Comparison of ENCODE assay signal across 9 mouse cellular contexts in genomic region chr3:108203621-108204325, GRCm38 (mm10). TPM values are rescaled to one million over a fixed set of nuclear protein-coding genes. Genes with fewer than 3 reads are reported as not detected.
DNase-seq lines count a peak whose midpoint lies in the region; ATAC-seq and TF ChIP-seq lines count a peak whose summit lies in the region.
"Had no signal": no experiment of that assay in that cellular context is flagged by ENCODE, and none has a peak within 500 bp of the region (broad histone marks: within the 10 kb centered on the region; RNA-seq: fewer than 3 reads in every experiment).

No protein-coding gene starts in this region.

- no peaks in the 10 kb centered on the region for H3K36me3 ChIP-seq in heart, adult 2 months (ENCODE audit: control insufficient read depth, insufficient read depth, low read length)
- H3K36me3 ChIP-seq in heart, embryonic 11.5 days (ENCODE audit: control insufficient read depth, insufficient read depth, low read length), result peaks cover 21% of the 10 kb centered on the region

- peak; percentile 95; the same call in 1 of the 2 replicates for TF ChIP-seq CTCF in heart, adult 2 months (IDR thresholded peaks at IDR 0.05)

- ATAC-seq in heart, embryonic 11.5 days (replicated peaks; ENCODE audit: insufficient number of reproducible peaks, low FRiP score, low TSS enrichment), result no peak
- peak; percentile 38 for ATAC-seq in granulocyte monocyte progenitor cell, adult 5-6 weeks (replicated peaks; ENCODE audit: poor library complexity, severe bottlenecking)
- ATAC-seq in megakaryocyte progenitor cell, adult 5-6 weeks (replicated peaks; ENCODE audit: poor library complexity), result peak; percentile 45

- DNase-seq in heart, adult 2 months, result peak; percentile 76 to 88
- peak; percentile 62 for DNase-seq in Muller cell, postnatal 12 days (ENCODE audit: inconsistent ontology term)
- peak; percentile 92 for DNase-seq in cerebellum, adult 9-10 months
- peak; percentile 76 for DNase-seq in layer of hippocampus, adult 9-10 months (ENCODE audit: low spot score)
- DNase-seq in spleen, postnatal 14 days (ENCODE audit: low spot score in 2 of 2), result peak; percentile 61 to 81

- intact Hi-C loops in heart, adult 2 months (cut with DNase I), result loop anchor here (1.0 to 5.0 kb wide), 2 partner anchors 39 to 131 kb away; no protein-coding TSS in a partner anchor

- H3K4me2 ChIP-seq in heart, embryonic 11.5 days, result no peak overlapping the region
- H3K4me2 ChIP-seq: limb, embryonic 15.5 days had no signal

- H3K9ac ChIP-seq in heart, adult 2 months (ENCODE audit: low read depth, low read length), result no peak overlapping the region
- no peak overlapping the region for H3K9ac ChIP-seq in heart, embryonic 11.5 days (ENCODE audit: low read depth, low read length)
- H3K9ac ChIP-seq: limb, embryonic 15.5 days had no signal

- no peaks in the 10 kb centered on the region for H3K79me2 ChIP-seq in heart, adult 2 months (replicated peaks; ENCODE audit: control insufficient read depth, insufficient read depth, low read length)

- peaks cover 1% of the 10 kb centered on the region; the same call in 1 of the 2 replicates for H3K4me1 ChIP-seq in heart, adult 2 months (ENCODE audit: control insufficient read depth, insufficient read depth, low read length)
- H3K4me1 ChIP-seq in heart, embryonic 11.5 days (ENCODE audit: control insufficient read depth, insufficient read depth, low read length), result peaks cover 6% of the 10 kb centered on the region; the same call in 1 of the 2 replicates

- H3K27ac ChIP-seq in heart, adult 2 months, result no peak overlapping the region
- no peak overlapping the region for H3K27ac ChIP-seq in heart, embryonic 11.5 days (ENCODE audit: low read depth, low read length)
- H3K27ac ChIP-seq: limb, embryonic 15.5 days had no signal

- no peaks in the 10 kb centered on the region for H3K9me3 ChIP-seq in heart, embryonic 11.5 days (replicated peaks; ENCODE audit: control insufficient read depth, low read length)
- H3K9me3 ChIP-seq: limb, embryonic 15.5 days had no signal

- WGBS in heart, adult 2 months, result 80% methylated on average over 11 of the region's 11 CpGs
- 77% methylated on average over 11 of the region's 11 CpGs for WGBS in heart, embryonic 11.5 days (ENCODE audit: insufficient replicate concordance)

- H3K27me3 ChIP-seq in heart, adult 2 months (ENCODE audit: control insufficient read depth, insufficient read depth, low read length), result no peaks in the 10 kb centered on the region
- no peaks in the 10 kb centered on the region for H3K27me3 ChIP-seq in heart, embryonic 11.5 days (ENCODE audit: control insufficient read depth, insufficient read depth, low read length)
- H3K27me3 ChIP-seq: limb, embryonic 15.5 days had no signal

- no peak for TF ChIP-seq POLR2A in heart, adult 2 months (IDR thresholded peaks at IDR 0.05; ENCODE audit: insufficient read depth, low read depth, low read length)

- H3K4me3 ChIP-seq in heart, adult 2 months, result no peak overlapping the region
- H3K4me3 ChIP-seq in heart, embryonic 11.5 days (ENCODE audit: low read depth, low read length), result no peak overlapping the region
- H3K4me3 ChIP-seq: limb, embryonic 15.5 days had no signal

- TF ChIP-seq EP300 in heart, adult 2 months (IDR thresholded peaks at IDR 0.05; ENCODE audit: insufficient read depth, low read depth, low read length), result no peak

RNA-seq across cellular contexts. Expression of gene Cyb561d1, which starts 2.8 kb away (rescaled TPM):
- total RNA-seq in heart, adult 2 months (2021), result 1 to 10 TPM; 4.9 to 5.4 TPM
- 5.7 and 7.1 TPM in 2 replicates for polyA plus RNA-seq in heart, adult 2 months (2012; rRNA removed)
- 1.7 and 2.0 TPM in 2 replicates for polyA plus RNA-seq in heart, embryonic 11.5 days (2014; fragmentation: Nextera tagmentation; extraction: Ambion mirVana)
- 5.0 and 5.8 TPM in 2 replicates for total RNA-seq in granulocyte monocyte progenitor cell, adult 5-6 weeks (2014; fragmentation: Nextera tagmentation)
- 3.5 and 3.9 TPM in 2 replicates for total RNA-seq in granulocyte monocyte progenitor cell, adult 5-6 weeks (2017)
- total RNA-seq in megakaryocyte progenitor cell, adult 5-6 weeks (2015), result 2.3 and 2.5 TPM in 2 replicates
- 3.7 and 5.4 TPM in 2 replicates for total RNA-seq in megakaryocyte progenitor cell, adult 5-6 weeks (2017)

RNA-seq across cellular contexts. Expression of gene Atxn7l2, which starts 7.0 kb away (rescaled TPM):
- 1 to 10 TPM; 1.8 to 2.6 TPM for total RNA-seq in heart, adult 2 months (2021)
- polyA plus RNA-seq in heart, adult 2 months (2012; rRNA removed), result 4.1 and 4.2 TPM in 2 replicates
- polyA plus RNA-seq in heart, embryonic 11.5 days (2014; fragmentation: Nextera tagmentation; extraction: Ambion mirVana), result 7.1 and 8.4 TPM in 2 replicates
- total RNA-seq in granulocyte monocyte progenitor cell, adult 5-6 weeks (2014; fragmentation: Nextera tagmentation), result 6.7 and 6.8 TPM in 2 replicates
- 1.1 and 1.5 TPM in 2 replicates for total RNA-seq in granulocyte monocyte progenitor cell, adult 5-6 weeks (2017)
- 4.0 and 4.2 TPM in 2 replicates for total RNA-seq in megakaryocyte progenitor cell, adult 5-6 weeks (2015)
- 1.6 and 3.0 TPM in 2 replicates for total RNA-seq in megakaryocyte progenitor cell, adult 5-6 weeks (2017)

RNA-seq across cellular contexts. Expression of gene Amigo1, which starts 17.6 kb away (rescaled TPM):
- total RNA-seq in heart, adult 2 months (2021), result 10 to 100 TPM; 16.8 to 17.7 TPM
- polyA plus RNA-seq in heart, adult 2 months (2012; rRNA removed), result 16.4 and 18.6 TPM in 2 replicates
- polyA plus RNA-seq in heart, embryonic 11.5 days (2014; fragmentation: Nextera tagmentation; extraction: Ambion mirVana), result 1.3 and 1.9 TPM in 2 replicates
- 1.9 and 4.4 TPM in 2 replicates for total RNA-seq in granulocyte monocyte progenitor cell, adult 5-6 weeks (2014; fragmentation: Nextera tagmentation)
- 2.0 and 3.4 TPM in 2 replicates for total RNA-seq in granulocyte monocyte progenitor cell, adult 5-6 weeks (2017)
- 1.3 and 1.8 TPM in 2 replicates for total RNA-seq in megakaryocyte progenitor cell, adult 5-6 weeks (2015)
- 2.3 and 3.6 TPM in 2 replicates for total RNA-seq in megakaryocyte progenitor cell, adult 5-6 weeks (2017)

RNA-seq across cellular contexts. Expression of gene Sypl2, which starts 22.7 kb away (rescaled TPM):
- total RNA-seq in heart, adult 2 months (2021), result 1 to 10 TPM in 1 of 2 experiments, under 1 TPM in 1; 0.77 to 1.2 TPM
- 0.44 and 0.64 TPM in 2 replicates for polyA plus RNA-seq in heart, adult 2 months (2012; rRNA removed)
- polyA plus RNA-seq in heart, embryonic 11.5 days (2014; fragmentation: Nextera tagmentation; extraction: Ambion mirVana), result 1.0 and 1.1 TPM in 2 replicates
- not detected in 2 replicates for total RNA-seq in granulocyte monocyte progenitor cell, adult 5-6 weeks (2014; fragmentation: Nextera tagmentation)
- not detected in 2 replicates for total RNA-seq in granulocyte monocyte progenitor cell, adult 5-6 weeks (2017)
- not detected in 2 replicates for total RNA-seq in megakaryocyte progenitor cell, adult 5-6 weeks (2015)
- total RNA-seq in megakaryocyte progenitor cell, adult 5-6 weeks (2017), result not detected in 2 replicates

RNA-seq across cellular contexts. Expression of gene Gpr61, which starts 49.1 kb away (rescaled TPM):
- not detected for total RNA-seq in heart, adult 2 months (2021)
- 0.04 TPM in 1 of 2 replicates, not detected in the other for polyA plus RNA-seq in heart, adult 2 months (2012; rRNA removed)
- polyA plus RNA-seq in heart, embryonic 11.5 days (2014; fragmentation: Nextera tagmentation; extraction: Ambion mirVana), result 0.13 and 0.16 TPM in 2 replicates
- total RNA-seq in granulocyte monocyte progenitor cell, adult 5-6 weeks (2014; fragmentation: Nextera tagmentation), result not detected in 2 replicates
- not detected in 2 replicates for total RNA-seq in granulocyte monocyte progenitor cell, adult 5-6 weeks (2017)
- total RNA-seq in megakaryocyte progenitor cell, adult 5-6 weeks (2015), result not detected in 2 replicates
- not detected in 2 replicates for total RNA-seq in megakaryocyte progenitor cell, adult 5-6 weeks (2017)
